Mouse (Mus musculus): ENCODE results near the gene Ptafr. TPM values are rescaled to one million over a fixed set of nuclear protein-coding genes. Genes with fewer than 3 reads are reported as not detected.
A peak's percentile ranks its signal among the peaks of the same experiment; 100 is the strongest.

Ptafr gene
- polyA plus RNA-seq, 1 experiment: 0.41 TPM

- Histone ChIP-seq H3K4me3 (replicated peaks; ENCODE audit: insufficient read depth, low read depth, low read length) (no peak overlapping the region), H3K4me1 (ENCODE audit: control insufficient read depth, insufficient read depth, low read length) (no peaks in the 10 kb centered on the region; the same call in 1 of the 2 replicates), H3K27ac (ENCODE audit: insufficient read depth, low read length) (no peak overlapping the region), H3K27me3 (ENCODE audit: control insufficient read depth, insufficient read depth, low read length) (no peaks in the 10 kb centered on the region)
- TF ChIP-seq CTCF (IDR thresholded peaks at IDR 0.05; ENCODE audit: borderline replicate concordance, insufficient read depth, low read depth, low read length) (0 out of 2 replicates have a peak, but pooled peaks have one; percentile 14), POLR2A (IDR thresholded peaks at IDR 0.05; ENCODE audit: borderline replicate concordance, insufficient read depth, low read length) (no peak)
- 23% methylated on average over 2 of the region's 2 CpGs for WGBS
- DNase-seq: no peak
Observed at GRCm38 (mm10) chr4:132526678-132527077, 37.2 kb upstream of the Ptafr start.

GRCm38 (mm10) chr4:132527917-132528522 lies 35.8 kb upstream of the Ptafr start:
- TF ChIP-seq CTCF (IDR thresholded peaks at IDR 0.05; ENCODE audit: borderline replicate concordance, insufficient read depth, low read depth, low read length) (no peak), POLR2A (IDR thresholded peaks at IDR 0.05; ENCODE audit: borderline replicate concordance, insufficient read depth, low read length) (no peak)
- H3K4me3 ChIP-seq (replicated peaks; ENCODE audit: insufficient read depth, low read depth, low read length): no peak overlapping the region
- WGBS: 89% methylated on average over 8 of the region's 8 CpGs
- DNase-seq: no peak
- H3K27me3 ChIP-seq (ENCODE audit: control insufficient read depth, insufficient read depth, low read length): no peaks in the 10 kb centered on the region
- no peaks in the 10 kb centered on the region; the same call in 1 of the 2 replicates for H3K4me1 ChIP-seq (ENCODE audit: control insufficient read depth, insufficient read depth, low read length)
- H3K27ac ChIP-seq (ENCODE audit: insufficient read depth, low read length): no peak overlapping the region

GRCm38 (mm10) chr4:132529344-132529743 lies 34.5 kb upstream of the Ptafr start:
- 90% methylated on average over 4 of the region's 4 CpGs for WGBS
- H3K4me3 ChIP-seq (replicated peaks; ENCODE audit: insufficient read depth, low read depth, low read length): no peak overlapping the region
- no peaks in the 10 kb centered on the region for H3K27me3 ChIP-seq (ENCODE audit: control insufficient read depth, insufficient read depth, low read length)
- DNase-seq: no peak
- no peak for TF ChIP-seq CTCF (IDR thresholded peaks at IDR 0.05; ENCODE audit: borderline replicate concordance, insufficient read depth, low read depth, low read length)
- TF ChIP-seq POLR2A (IDR thresholded peaks at IDR 0.05; ENCODE audit: borderline replicate concordance, insufficient read depth, low read length): no peak
- no peaks in the 10 kb centered on the region; the same call in 1 of the 2 replicates for H3K4me1 ChIP-seq (ENCODE audit: control insufficient read depth, insufficient read depth, low read length)
- no peak overlapping the region for H3K27ac ChIP-seq (ENCODE audit: insufficient read depth, low read length)

- H3K27me3 ChIP-seq (ENCODE audit: control insufficient read depth, insufficient read depth, low read length): no peaks in the 10 kb centered on the region
- TF ChIP-seq POLR2A (IDR thresholded peaks at IDR 0.05; ENCODE audit: borderline replicate concordance, insufficient read depth, low read length): no peak
- TF ChIP-seq CTCF (IDR thresholded peaks at IDR 0.05; ENCODE audit: borderline replicate concordance, insufficient read depth, low read depth, low read length): no peak
- WGBS: 96% methylated on average over 20 of the region's 20 CpGs
- no peak for DNase-seq
- no peak overlapping the region for H3K4me3 ChIP-seq (replicated peaks; ENCODE audit: insufficient read depth, low read depth, low read length)
- no peak overlapping the region for H3K27ac ChIP-seq (ENCODE audit: insufficient read depth, low read length)
- H3K4me1 ChIP-seq (ENCODE audit: control insufficient read depth, insufficient read depth, low read length): no peaks in the 10 kb centered on the region; the same call in 1 of the 2 replicates
Observed at GRCm38 (mm10) chr4:132530033-132530804, 33.6 kb upstream of the Ptafr start.

- Histone ChIP-seq H3K4me3 (replicated peaks; ENCODE audit: insufficient read depth, low read depth, low read length) (peak overlapping the region; percentile 63), H3K27me3 (ENCODE audit: control insufficient read depth, insufficient read depth, low read length) (no peaks in the 10 kb centered on the region), H3K27ac (ENCODE audit: insufficient read depth, low read length) (peak overlapping the region; percentile 35), H3K4me1 (ENCODE audit: control insufficient read depth, insufficient read depth, low read length) (peaks cover 4% of the 10 kb centered on the region)
- TF ChIP-seq POLR2A (IDR thresholded peaks at IDR 0.05; ENCODE audit: borderline replicate concordance, insufficient read depth, low read length) (no peak), CTCF (IDR thresholded peaks at IDR 0.05; ENCODE audit: borderline replicate concordance, insufficient read depth, low read depth, low read length) (no peak)
- DNase-seq: peak in 1 of 2 experiments; percentile 39
- WGBS: 4% methylated on average over 5 of the region's 5 CpGs
Observed at GRCm38 (mm10) chr4:132532496-132532895, 31.4 kb upstream of the Ptafr start.

- no peaks in the 10 kb centered on the region for H3K27me3 ChIP-seq (ENCODE audit: control insufficient read depth, insufficient read depth, low read length)
- no peak for TF ChIP-seq CTCF (IDR thresholded peaks at IDR 0.05; ENCODE audit: borderline replicate concordance, insufficient read depth, low read depth, low read length)
- peak; percentile 89 for TF ChIP-seq POLR2A (IDR thresholded peaks at IDR 0.05; ENCODE audit: borderline replicate concordance, insufficient read depth, low read length)
- DNase-seq: peak; percentile 89 to 93
- peak within 1 kb of the TSS; percentile 63 for H3K4me3 ChIP-seq (replicated peaks; ENCODE audit: insufficient read depth, low read depth, low read length)
- peaks cover 7% of the 10 kb centered on the region for H3K4me1 ChIP-seq (ENCODE audit: control insufficient read depth, insufficient read depth, low read length)
- WGBS: under 1% methylated on average over 63 of the region's 63 CpGs
- H3K27ac ChIP-seq (ENCODE audit: insufficient read depth, low read length): peak within 1 kb of the TSS; percentile 35
Observed at GRCm38 (mm10) chr4:132532981-132533916, 30.6 kb upstream of the Ptafr start, which contains the start of gene Atpif1. TSS of gene Atpif1 (minus strand) at chr4:132533659.

- H3K4me1 ChIP-seq (ENCODE audit: control insufficient read depth, insufficient read depth, low read length): peaks cover 7% of the 10 kb centered on the region
- under 1% methylated on average over 60 of the region's 60 CpGs for WGBS
- H3K27ac ChIP-seq (ENCODE audit: insufficient read depth, low read length): no peak within 1 kb of the TSS
- H3K4me3 ChIP-seq (replicated peaks; ENCODE audit: insufficient read depth, low read depth, low read length): peak within 1 kb of the TSS; percentile 88
- peak; percentile 87 for TF ChIP-seq POLR2A (IDR thresholded peaks at IDR 0.05; ENCODE audit: borderline replicate concordance, insufficient read depth, low read length)
- TF ChIP-seq CTCF (IDR thresholded peaks at IDR 0.05; ENCODE audit: borderline replicate concordance, insufficient read depth, low read depth, low read length): no peak
- no peaks in the 10 kb centered on the region for H3K27me3 ChIP-seq (ENCODE audit: control insufficient read depth, insufficient read depth, low read length)
- DNase-seq: peak; percentile 92 to 95
Observed at GRCm38 (mm10) chr4:132535406-132536121, 28.3 kb upstream of the Ptafr start, which contains the start of gene Dnajc8. TSS of gene Dnajc8 (plus strand) at chr4:132535550.

Measured in cerebellum, adult 2 months (tissue).